Mouse (Mus musculus) thymus, adult 2 months (tissue): ENCODE data around the gene Mxd4.

Source experiments
- CTCF ChIP-seq: fragments of 200-500 bp; IDR thresholded peaks from 2 replicates; pipeline ENCODE4 v1.5.1; 2012; ENCODE audit warnings: mild to moderate bottlenecking, control low read depth, low read length, moderate library complexity, borderline replicate concordance; ENCODE audit not compliant: control insufficient read depth, poor library complexity, insufficient read depth; ENCODE audit errors: extremely low read depth
- POLR2A ChIP-seq: fragments of 200-500 bp; IDR thresholded peaks from 2 replicates; pipeline ENCODE4 v1.6.1; 2012; ENCODE audit warnings: mild to moderate bottlenecking, low read length, control low read depth, moderate library complexity; ENCODE audit not compliant: control insufficient read depth, poor library complexity, insufficient read depth; ENCODE audit errors: extremely low read depth

GRCm38 (mm10) chr5:34186961-34187391 is 544 bp downstream of the Mxd4 start:
- TF ChIP-seq CTCF (no peak), POLR2A (no peak)
